In genomic region chr16:45743591-45744144, GRCm38 (mm10) we compare ENCODE assay signal across 8 mouse cellular contexts. TPM values are rescaled to one million over a fixed set of nuclear protein-coding genes. Genes with fewer than 3 reads are reported as not detected.
A peak's percentile ranks its signal among the peaks of the same experiment; 100 is the strongest.
DNase-seq lines count a peak whose midpoint lies in the region; ATAC-seq and TF ChIP-seq lines count a peak whose summit lies in the region.

No protein-coding gene starts in this region.

- H3K9ac ChIP-seq in lung, embryonic 14.5 days = no peak overlapping the region
- no peak overlapping the region for H3K9ac ChIP-seq in hindbrain, embryonic 16.5 days (ENCODE audit: low read depth, low read length)
- H3K9ac ChIP-seq in neural tube, embryonic 13.5 days = no peak overlapping the region

- no peak for ATAC-seq in lung, embryonic 14.5 days (ENCODE audit: insufficient read depth)
- no peak for ATAC-seq in hindbrain, embryonic 16.5 days
- ATAC-seq in neural tube, embryonic 13.5 days (ENCODE audit: low read depth) = peak; percentile 7; the same call in 1 of the 2 replicates

- H3K27ac ChIP-seq in lung, embryonic 14.5 days (ENCODE audit: low read depth) = no peak overlapping the region
- H3K27ac ChIP-seq in hindbrain, embryonic 16.5 days (ENCODE audit: low read depth, low read length) = peak overlapping the region; percentile 91
- H3K27ac ChIP-seq in neural tube, embryonic 13.5 days (replicated peaks) = peak overlapping the region; percentile 94

- H3K27me3 ChIP-seq in lung, embryonic 14.5 days (ENCODE audit: insufficient read depth, low read length) = no peaks in the 10 kb centered on the region
- H3K27me3 ChIP-seq in hindbrain, embryonic 16.5 days (replicated peaks; ENCODE audit: control insufficient read depth, insufficient read depth, low read length) = no peaks in the 10 kb centered on the region
- H3K27me3 ChIP-seq in neural tube, embryonic 13.5 days = no peaks in the 10 kb centered on the region

- peaks cover 26% of the 10 kb centered on the region for H3K36me3 ChIP-seq in lung, embryonic 14.5 days (ENCODE audit: insufficient read depth)
- no peaks in the 10 kb centered on the region for H3K36me3 ChIP-seq in hindbrain, embryonic 16.5 days (ENCODE audit: control insufficient read depth, insufficient read depth, low read length)
- H3K36me3 ChIP-seq in neural tube, embryonic 13.5 days = peaks cover 7% of the 10 kb centered on the region; the same call in 1 of the 2 replicates

- WGBS in lung, embryonic 14.5 days = 58% methylated on average over 4 of the region's 4 CpGs
- WGBS in hindbrain, embryonic 16.5 days = 67% methylated on average over 4 of the region's 4 CpGs
- 69% methylated on average over 4 of the region's 4 CpGs for WGBS in neural tube, embryonic 13.5 days

- H3K9me3 ChIP-seq in lung, embryonic 14.5 days (ENCODE audit: low read depth, low read length) = no peaks in the 10 kb centered on the region
- no peaks in the 10 kb centered on the region for H3K9me3 ChIP-seq in hindbrain, embryonic 16.5 days (ENCODE audit: control insufficient read depth, low read length)
- no peaks in the 10 kb centered on the region for H3K9me3 ChIP-seq in neural tube, embryonic 13.5 days

- no peaks in the 10 kb centered on the region for H3K4me1 ChIP-seq in lung, embryonic 14.5 days (ENCODE audit: insufficient read depth)
- H3K4me1 ChIP-seq in hindbrain, embryonic 16.5 days (ENCODE audit: control insufficient read depth, insufficient read depth, low read depth, low read length) = peaks cover 14% of the 10 kb centered on the region
- peaks cover 27% of the 10 kb centered on the region for H3K4me1 ChIP-seq in neural tube, embryonic 13.5 days (replicated peaks)

- peak overlapping the region; percentile 67 for H3K4me2 ChIP-seq in lung, embryonic 14.5 days
- H3K4me2 ChIP-seq in hindbrain, embryonic 16.5 days (ENCODE audit: low read length) = peak overlapping the region; percentile 58
- peak overlapping the region; percentile 68 for H3K4me2 ChIP-seq in neural tube, embryonic 13.5 days

- 0 out of 2 replicates have a peak, but pooled peaks have one; percentile 16 for TF ChIP-seq CTCF in lung, embryonic 14.5 days (IDR thresholded peaks at IDR 0.05; ENCODE audit: low read depth)

- DNase-seq in cerebellum, adult 9-11 months = peak; percentile 45
- no peak for DNase-seq in cerebellum, postnatal 4 days (ENCODE audit: low spot score in 2 of 2)
- DNase-seq in lung, embryonic 14.5 days = peak; percentile 48
- no peak for DNase-seq in lung, postnatal 36 days
- DNase-seq in adrenal gland, postnatal 4 days (ENCODE audit: low spot score in 2 of 2) = no peak
- no peak for DNase-seq in B cell, adult 2 months

- H3K4me3 ChIP-seq in lung, embryonic 14.5 days (ENCODE audit: low read depth, low read length) = no peak overlapping the region
- H3K4me3 ChIP-seq in hindbrain, embryonic 16.5 days (ENCODE audit: low read length) = peak overlapping the region; percentile 71
- H3K4me3 ChIP-seq in neural tube, embryonic 13.5 days = peak overlapping the region; percentile 80

RNA-seq across cellular contexts. Expression of gene Abhd10, which starts 0.9 kb away (rescaled TPM):
- 35.6 and 39.6 TPM in 2 replicates for polyA plus RNA-seq in lung, embryonic 14.5 days (2014; fragmentation: Nextera tagmentation; extraction: Ambion mirVana)
- 39.3 and 39.5 TPM in 2 replicates for polyA plus RNA-seq in hindbrain, embryonic 16.5 days (2015; fragmentation: Nextera tagmentation; extraction: Ambion mirVana)
- polyA plus RNA-seq in neural tube, embryonic 13.5 days (2015; fragmentation: Nextera tagmentation; extraction: Ambion mirVana) = 41.2 and 44.8 TPM in 2 replicates
- 10 to 100 TPM; 31.8 to 36.8 TPM for total RNA-seq in adrenal gland, postnatal 4 days (2021)

RNA-seq across cellular contexts. Expression of gene Tagln3, which starts 19.3 kb away (rescaled TPM):
- 5.1 and 5.2 TPM in 2 replicates for polyA plus RNA-seq in lung, embryonic 14.5 days (2014; fragmentation: Nextera tagmentation; extraction: Ambion mirVana)
- polyA plus RNA-seq in hindbrain, embryonic 16.5 days (2015; fragmentation: Nextera tagmentation; extraction: Ambion mirVana) = 428 and 438 TPM in 2 replicates
- polyA plus RNA-seq in neural tube, embryonic 13.5 days (2015; fragmentation: Nextera tagmentation; extraction: Ambion mirVana) = 732 and 735 TPM in 2 replicates
- 10 to 100 TPM; 15.5 to 20.6 TPM for total RNA-seq in adrenal gland, postnatal 4 days (2021)

RNA-seq across cellular contexts. Expression of gene Tmprss7, which starts 50.2 kb away (rescaled TPM):
- 0.11 TPM in 1 of 2 replicates, not detected in the other for polyA plus RNA-seq in lung, embryonic 14.5 days (2014; fragmentation: Nextera tagmentation; extraction: Ambion mirVana)
- polyA plus RNA-seq in hindbrain, embryonic 16.5 days (2015; fragmentation: Nextera tagmentation; extraction: Ambion mirVana) = 0.50 and 0.87 TPM in 2 replicates
- 0.24 and 0.41 TPM in 2 replicates for polyA plus RNA-seq in neural tube, embryonic 13.5 days (2015; fragmentation: Nextera tagmentation; extraction: Ambion mirVana)
- under 1 TPM; 0.11 to 0.17 TPM for total RNA-seq in adrenal gland, postnatal 4 days (2021)

Comparison
In these comparisons a context has a peak if more than half of its experiments do, and no peak if none do; other contexts are left out.
1. DNase-seq: peak in cerebellum, adult 9-11 months (single experiment) and lung, embryonic 14.5 days (single experiment); none in cerebellum, postnatal 4 days (0 of 2), lung, postnatal 36 days (single experiment), adrenal gland, postnatal 4 days (0 of 2) and B cell, adult 2 months (0 of 2).
2. RNA of gene Tagln3, which starts 19.3 kb away (polyA plus RNA-seq): 732 to 735 TPM in neural tube, embryonic 13.5 days and 428 to 438 TPM in hindbrain, embryonic 16.5 days; 5.1 to 5.2 TPM in lung, embryonic 14.5 days; every median in the first group is over 10 times any median in the second.
3. Peak in every context shown above with its lines, with median percentiles within 50 percentile points of each other: H3K4me2 ChIP-seq.